Mouse (Mus musculus): ENCODE measurements around the gene Gm5148. TPM values are rescaled to one million over a fixed set of nuclear protein-coding genes. Genes with fewer than 3 reads are reported as not detected.

Gm5148 gene
- total and polyA plus RNA-seq, 2 experiments from 2014 or later, result 1.8 TPM; not detected in 1

DNA sequence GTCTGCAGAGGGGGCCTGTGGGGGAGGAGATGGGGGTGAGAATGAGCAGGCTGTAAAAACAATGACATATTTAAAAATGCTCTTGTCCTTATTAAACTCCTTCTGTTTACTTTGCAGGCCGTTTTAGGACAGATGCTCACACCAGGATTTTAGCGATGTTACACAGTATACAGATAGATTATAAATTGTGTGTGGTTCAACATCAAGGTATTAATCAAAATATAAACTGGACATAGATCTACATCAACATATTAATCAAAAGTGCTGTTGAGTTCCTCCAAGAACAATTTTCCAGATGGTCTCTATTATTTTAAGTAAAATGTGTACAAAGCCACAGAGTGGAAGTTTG is 57.2 kb downstream of the Gm5148 start:
- Histone ChIP-seq H3K36me3 (replicated peaks; ENCODE audit: control insufficient read depth, insufficient read depth, low read length) (no peaks in the 10 kb centered on the region), H3K27ac (ENCODE audit: low read depth) (no peak overlapping the region), H3K9me3 (replicated peaks; ENCODE audit: control insufficient read depth, low read length) (peaks cover 9% of the 10 kb centered on the region), H3K4me1 (ENCODE audit: control insufficient read depth, insufficient read depth) (peaks cover 6% of the 10 kb centered on the region; the same call in 1 of the 2 replicates), H3K27me3 (ENCODE audit: control insufficient read depth, insufficient read depth, low read length) (no peaks in the 10 kb centered on the region), H3K4me3 (ENCODE audit: low read depth, low read length) (no peak overlapping the region), H3K9ac (replicated peaks; ENCODE audit: low read depth, low read length) (no peak overlapping the region), H3K4me2 (ENCODE audit: low read depth, low read length) (no peak overlapping the region)
- ATAC-seq (ENCODE audit: insufficient read depth, low read depth) (no peak), DNase-seq (ENCODE audit: low spot score) (no peak)
- no peak; the same call in 1 of the 2 replicates for TF ChIP-seq EP300 (IDR thresholded peaks at IDR 0.05; ENCODE audit: low read depth)
- TF ChIP-seq CTCF (IDR thresholded peaks at IDR 0.05; ENCODE audit: low read depth), result no peak
- 44% methylated on average over 2 of the region's 2 CpGs for WGBS

DNA sequence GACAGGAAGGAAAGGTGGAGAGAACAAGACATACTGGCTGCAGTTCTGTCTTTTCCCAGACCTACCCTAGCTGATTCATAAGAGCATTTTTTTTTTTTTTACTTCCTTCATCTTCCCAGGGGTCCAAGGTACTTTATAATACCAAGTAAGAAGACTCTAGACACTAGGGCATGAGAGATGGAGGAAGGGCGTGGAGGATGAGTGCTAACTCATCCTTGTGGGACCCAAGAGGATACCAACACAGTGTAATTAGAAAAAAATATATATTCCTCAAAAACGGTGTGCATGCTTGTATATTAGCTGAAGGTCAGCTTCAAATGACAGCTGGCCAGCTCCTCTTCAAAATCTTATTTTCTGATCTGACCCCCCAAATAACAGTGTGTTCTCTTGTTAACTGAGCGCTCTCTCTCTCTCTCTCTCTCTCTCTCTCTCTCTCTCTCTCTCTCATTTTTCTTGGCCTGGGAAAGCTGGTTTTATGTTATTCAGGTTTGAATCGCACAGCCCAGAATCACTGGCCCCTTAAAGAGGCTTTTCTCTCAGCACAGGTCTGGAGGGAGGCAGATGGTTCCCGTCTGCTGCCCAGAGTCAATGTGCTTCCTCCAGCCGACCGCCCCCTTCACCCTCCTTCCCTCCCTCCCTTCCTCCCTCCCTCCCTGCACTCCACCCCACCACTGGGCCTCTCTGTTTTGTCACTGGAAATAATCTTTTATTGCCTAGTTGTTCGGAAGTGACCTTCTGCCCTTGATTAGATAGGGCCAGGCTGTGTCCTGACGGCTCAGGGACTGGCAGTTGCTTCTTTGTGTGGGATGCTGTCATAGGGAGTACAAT is 57.8 kb downstream of the Gm5148 start:
- H3K9me3 ChIP-seq (replicated peaks; ENCODE audit: control insufficient read depth, low read length), result peaks cover 9% of the 10 kb centered on the region
- H3K36me3 ChIP-seq (replicated peaks; ENCODE audit: control insufficient read depth, insufficient read depth, low read length), result no peaks in the 10 kb centered on the region
- WGBS, result 24% methylated on average over 9 of the region's 9 CpGs
- TF ChIP-seq EP300 (IDR thresholded peaks at IDR 0.05; ENCODE audit: low read depth) (peak; percentile 52; the same call in 1 of the 2 replicates), CTCF (IDR thresholded peaks at IDR 0.05; ENCODE audit: low read depth) (no peak)
- H3K4me3 ChIP-seq (ENCODE audit: low read depth, low read length), result no peak overlapping the region
- H3K9ac ChIP-seq (replicated peaks; ENCODE audit: low read depth, low read length), result no peak overlapping the region
- ATAC-seq (ENCODE audit: insufficient read depth, low read depth) (peak; percentile 80), DNase-seq (ENCODE audit: low spot score) (peak; percentile 59)
- peaks cover 6% of the 10 kb centered on the region; the same call in 1 of the 2 replicates for H3K4me1 ChIP-seq (ENCODE audit: control insufficient read depth, insufficient read depth)
- no peak overlapping the region for H3K27ac ChIP-seq (ENCODE audit: low read depth)
- H3K4me2 ChIP-seq (ENCODE audit: low read depth, low read length), result no peak overlapping the region
- H3K27me3 ChIP-seq (ENCODE audit: control insufficient read depth, insufficient read depth, low read length), result no peaks in the 10 kb centered on the region

Other genes starting within 250 kb of the Gm5148 start
- gene Spry1, start 84.5 kb downstream of the Gm5148 start, total RNA-seq (2014; rRNA removed; ENCODE audit: low replicate concordance), result 39.2 and 39.6 TPM in 2 replicates
- 4.8 and 5.4 TPM in 2 replicates for gene Spry1, start 84.5 kb downstream of the Gm5148 start, polyA plus RNA-seq (2015; fragmentation: Nextera tagmentation; extraction: Ambion mirVana)